Mouse (Mus musculus) bone marrow, adult 2 months (tissue): ENCODE measurements around the gene Spryd7.

Experiments
- CTCF ChIP-seq: fragments of 200-500 bp; IDR thresholded peaks from 2 replicates; pipeline ENCODE4 v1.5.1; 2011; ENCODE audit warnings: low read length, control low read depth; ENCODE audit not compliant: control insufficient read depth, insufficient read depth
- POLR2A ChIP-seq: fragments of 200-500 bp; IDR thresholded peaks from 2 replicates; pipeline ENCODE4 v1.6.1; 2011; ENCODE audit warnings: low read depth, mild to moderate bottlenecking, control low read depth, low read length, borderline replicate concordance; ENCODE audit not compliant: control insufficient read depth

GRCm38 (mm10) chr14:61526006-61526405 lies 30.7 kb downstream of the Spryd7 start:
- TF ChIP-seq CTCF (no peak), POLR2A (no peak)
